12 mouse cellular contexts compared by ENCODE assay signal in genomic region chr10:31189577-31189976, GRCm38 (mm10).
"Had no signal": no experiment of that assay in that cellular context is flagged by ENCODE, and none has a peak within 500 bp of the region (broad histone marks: within the 10 kb centered on the region; RNA-seq: fewer than 3 reads in every experiment).

No protein-coding gene starts in this region.

- H3K9me3 ChIP-seq: kidney, embryonic 15.5 days; limb, embryonic 15.5 days; liver, embryonic 12.5 days; megakaryocyte, embryonic 14.5 days; midbrain, embryonic 12.5 days had no signal

- DNase-seq: kidney, adult 2 months; kidney, postnatal 14 days; layer of hippocampus, postnatal 36 days; lung, embryonic 14.5 days; lung, postnatal 10 days; thymus, postnatal 36 days had no signal

- ATAC-seq: liver, embryonic 12.5 days had no signal

- H3K4me3 ChIP-seq: kidney, embryonic 15.5 days; limb, embryonic 15.5 days; liver, embryonic 12.5 days; megakaryocyte, embryonic 14.5 days; midbrain, embryonic 12.5 days had no signal

- H3K36me3 ChIP-seq: kidney, embryonic 15.5 days; limb, embryonic 15.5 days; liver, embryonic 12.5 days; midbrain, embryonic 12.5 days had no signal

- H3K27me3 ChIP-seq: kidney, embryonic 15.5 days; limb, embryonic 15.5 days; liver, embryonic 12.5 days; megakaryocyte, embryonic 14.5 days; midbrain, embryonic 12.5 days had no signal

- H3K4me1 ChIP-seq: kidney, embryonic 15.5 days; limb, embryonic 15.5 days; liver, embryonic 12.5 days; megakaryocyte, embryonic 14.5 days; midbrain, embryonic 12.5 days had no signal

- H3K9ac ChIP-seq: kidney, embryonic 15.5 days; limb, embryonic 15.5 days; liver, embryonic 12.5 days; lung, embryonic 14.5 days; midbrain, embryonic 12.5 days had no signal

- H3K4me2 ChIP-seq: kidney, embryonic 15.5 days; limb, embryonic 15.5 days; liver, embryonic 12.5 days; lung, embryonic 14.5 days; midbrain, embryonic 12.5 days had no signal

- H3K27ac ChIP-seq: kidney, embryonic 15.5 days; limb, embryonic 15.5 days; liver, embryonic 12.5 days; macrophage; midbrain, embryonic 12.5 days had no signal
